In genomic region chr4:117846261-117846660, GRCm38 (mm10) we compare ENCODE assay signal across 19 mouse cellular contexts.
"Had no signal": no experiment of that assay in that cellular context is flagged by ENCODE, and none has a peak within 500 bp of the region (broad histone marks: within the 10 kb centered on the region; RNA-seq: fewer than 3 reads in every experiment).

No protein-coding gene starts in this region.

- H3K4me2 ChIP-seq: kidney, embryonic 15.5 days; limb, embryonic 13.5 days; liver, embryonic 12.5 days; liver, embryonic 15.5 days; lung, embryonic 15.5 days; midbrain, embryonic 15.5 days; neural tube, embryonic 13.5 days had no signal

- ATAC-seq: liver, embryonic 12.5 days; midbrain, embryonic 15.5 days had no signal

- H3K27me3 ChIP-seq: kidney, embryonic 15.5 days; limb, embryonic 13.5 days; liver, embryonic 15.5 days; lung, embryonic 15.5 days; midbrain, embryonic 15.5 days; neural tube, embryonic 13.5 days had no signal

- H3K9me3 ChIP-seq: kidney, embryonic 15.5 days; limb, embryonic 13.5 days; liver, embryonic 12.5 days; liver, embryonic 15.5 days; lung, embryonic 15.5 days; megakaryocyte, embryonic 14.5 days; midbrain, embryonic 10.5 days; midbrain, embryonic 15.5 days; neural tube, embryonic 13.5 days had no signal

- H3K36me3 ChIP-seq: kidney, embryonic 15.5 days; lung, embryonic 15.5 days; midbrain, embryonic 10.5 days; midbrain, embryonic 15.5 days; neural tube, embryonic 13.5 days had no signal

- H3K9ac ChIP-seq: kidney, embryonic 15.5 days; liver, embryonic 15.5 days; lung, embryonic 15.5 days; midbrain, embryonic 15.5 days; neural tube, embryonic 13.5 days had no signal

- DNase-seq: kidney, adult 11 months; kidney, adult 8-10 months; kidney, postnatal 4 days; layer of hippocampus, adult 9-11 months; liver; lung, adult 18-20 months; lung, postnatal 36 days; thymus, adult 2 months; thymus, postnatal 14 days; thymus, postnatal 4 days had no signal

- H3K4me3 ChIP-seq: kidney, embryonic 15.5 days; limb, embryonic 13.5 days; liver, embryonic 12.5 days; liver, embryonic 15.5 days; lung, embryonic 15.5 days; megakaryocyte, embryonic 14.5 days; midbrain, embryonic 10.5 days; midbrain, embryonic 15.5 days; neural tube, embryonic 13.5 days had no signal

- H3K27ac ChIP-seq: kidney, embryonic 15.5 days; limb, embryonic 13.5 days; lung, embryonic 15.5 days; midbrain, embryonic 15.5 days had no signal

- H3K4me1 ChIP-seq: megakaryocyte, embryonic 14.5 days had no signal
